Mouse (Mus musculus) hindbrain, embryonic 16.5 days (tissue): ENCODE results near the gene Rabif. TPM values are rescaled to one million over a fixed set of nuclear protein-coding genes. Genes with fewer than 3 reads are reported as not detected.

Source experiments
- ATAC-seq: fragments of 200-750 bp; cut with Nextera tagmentation; 2 replicates; pipeline ENCODE4 v1.8.0; 2017; ENCODE audit warnings: moderate TSS enrichment, moderate library complexity
- H3K27ac ChIP-seq: fragments of 300-500 bp; sonication (generic); 2 replicates; pipeline ENCODE4 v1.5.1; 2014; ENCODE audit warnings: low read depth, mild to moderate bottlenecking, control low read depth, low read length, moderate library complexity
- H3K27me3 ChIP-seq: fragments of 300-500 bp; sonication (generic); replicated peaks from 2 replicates; pipeline ENCODE4 v1.6.1; 2014; ENCODE audit warnings: low read length; ENCODE audit not compliant: control insufficient read depth, insufficient read depth
- H3K36me3 ChIP-seq: fragments of 300-500 bp; sonication (generic); 2 replicates; pipeline ENCODE4 v1.6.1; 2014; ENCODE audit warnings: mild to moderate bottlenecking, low read length, moderate library complexity, mixed read lengths; ENCODE audit not compliant: control insufficient read depth, insufficient read depth
- H3K4me1 ChIP-seq: fragments of 300-500 bp; sonication (generic); 2 replicates; pipeline ENCODE4 v1.6.1; 2014; ENCODE audit warnings: low read depth, low read length; ENCODE audit not compliant: control insufficient read depth, insufficient read depth
- H3K4me2 ChIP-seq: fragments of 300-500 bp; sonication (generic); 2 replicates; pipeline ENCODE4 v1.6.1; 2014; ENCODE audit warnings: mild to moderate bottlenecking, low read length, control low read depth, moderate library complexity
- H3K4me3 ChIP-seq: fragments of 300-500 bp; sonication (generic); 2 replicates; pipeline ENCODE4 v1.5.1; 2014; ENCODE audit warnings: mild to moderate bottlenecking, low read length, control low read depth, moderate library complexity
- H3K9ac ChIP-seq: fragments of 300-500 bp; sonication (generic); 2 replicates; pipeline ENCODE4 v1.6.1; 2014; ENCODE audit warnings: low read depth, mild to moderate bottlenecking, control low read depth, low read length, moderate library complexity
- H3K9me3 ChIP-seq: fragments of 300-500 bp; sonication (generic); 2 replicates; pipeline ENCODE4 v1.6.1; 2014; ENCODE audit warnings: mild to moderate bottlenecking, low read length, moderate library complexity; ENCODE audit not compliant: control insufficient read depth
- WGBS: fragments of 180-500 bp; shearing (Covaris S2); extraction: QIAGEN DNeasy Blood & Tissue Kit; methylation state at CpG from one replicate; pipeline ENCODE4 v1.1.7; 2014; 5-methylcytosine and 5-hydroxymethylcytosine counted together
- polyA plus RNA-seq: library from polyadenylated mRNA; unstranded; fragments of >200 nt; fragmentation: Nextera tagmentation; extraction: Ambion mirVana; gene quantifications from 2 replicates; pipeline ENCODE4 v1.2.1, GENCODE M21; 2015

Gene Rabif
- polyA plus RNA-seq, 1 experiment from 2014 or later: 81.5 TPM

- Histone ChIP-seq H3K36me3 (no peaks in the 10 kb centered on the region), H3K27ac (peak overlapping the region; percentile 96), H3K4me3 (peak overlapping the region; percentile 50), H3K4me2 (peak overlapping the region; percentile 90), H3K9me3 (no peaks in the 10 kb centered on the region), H3K4me1 (peaks cover 12% of the 10 kb centered on the region), H3K27me3 (no peaks in the 10 kb centered on the region), H3K9ac (peak overlapping the region; percentile 74)
- peak; percentile 96 for ATAC-seq
- WGBS: under 1% methylated on average over 34 of the region's 35 CpGs
Observed at GRCm38 (mm10) chr1:134556671-134557218, 62.3 kb downstream of the Rabif start.

Other genes with a start within 250 kb of the Rabif start
- gene Myog, start 204.7 kb upstream of the Rabif start, polyA plus RNA-seq: 6.4 TPM in 1 of 2 replicates, not detected in the other
- 32.0 and 34.0 TPM in 2 replicates for gene Ppfia4, start 161.7 kb upstream of the Rabif start, polyA plus RNA-seq
- 132 TPM in 2 replicates for gene Tmem183a, start 132.7 kb upstream of the Rabif start, polyA plus RNA-seq
- gene 4933406M09Rik, start 108.7 kb upstream of the Rabif start, polyA plus RNA-seq: 0.09 TPM in 1 of 2 replicates, not detected in the other
- gene Cyb5r1, start 89.1 kb upstream of the Rabif start, polyA plus RNA-seq: 15.2 and 15.8 TPM in 2 replicates
- gene Adipor1, start 79.3 kb upstream of the Rabif start, polyA plus RNA-seq: 87.0 and 89.4 TPM in 2 replicates
- 38.6 and 40.4 TPM in 2 replicates for gene Klhl12, start 39.1 kb upstream of the Rabif start, polyA plus RNA-seq
- not detected in 2 replicates for gene Mgat4e, start 55.0 kb downstream of the Rabif start, polyA plus RNA-seq
- 49.9 and 58.9 TPM in 2 replicates for gene Kdm5b, start 65.5 kb downstream of the Rabif start, polyA plus RNA-seq
- 11.9 and 14.9 TPM in 2 replicates for gene Syt2, start 152.0 kb downstream of the Rabif start, polyA plus RNA-seq